Mouse (Mus musculus): ENCODE data around the gene Ptgfrn.

- TF ChIP-seq CTCF (conservative IDR thresholded peaks at IDR 0.05; ENCODE audit: low read length) (no peak), NANOG (IDR thresholded peaks at IDR 0.05; ENCODE audit: borderline replicate concordance, low read length) (no peak), POU5F1 (IDR thresholded peaks at IDR 0.05; ENCODE audit: borderline replicate concordance, low read length) (no peak)
Measured at GRCm38 (mm10) chr3:101018494-101018893, 91.6 kb downstream of the Ptgfrn start.

All from E14TG2a.4 (cell line).